Mouse (Mus musculus) forebrain, embryonic 15.5 days (tissue): ENCODE data around the gene Itgb1bp1. TPM values are rescaled to one million over a fixed set of nuclear protein-coding genes. Genes with fewer than 3 reads are reported as not detected.

ENCODE experiments used
- ATAC-seq: fragments of 200-750 bp; cut with Nextera tagmentation; replicated peaks from 2 replicates; pipeline ENCODE4 v1.8.0; 2017; ENCODE audit warnings: mild to moderate bottlenecking, moderate TSS enrichment, moderate library complexity
- H3K27ac ChIP-seq: fragments of 300-500 bp; sonication (generic); replicated peaks from 2 replicates; pipeline ENCODE4 v1.5.1; 2015; ENCODE audit warnings: mild to moderate bottlenecking, inconsistent platforms
- H3K27me3 ChIP-seq: fragments of 300-500 bp; sonication (generic); 2 replicates; pipeline ENCODE4 v1.6.1; 2015; ENCODE audit warnings: inconsistent platforms
- H3K36me3 ChIP-seq: fragments of 300-500 bp; sonication (generic); 2 replicates; pipeline ENCODE4 v1.6.1; 2015; ENCODE audit warnings: mild to moderate bottlenecking, inconsistent platforms
- H3K4me1 ChIP-seq: fragments of 300-500 bp; sonication (generic); 2 replicates; pipeline ENCODE4 v1.6.1; 2015; ENCODE audit warnings: inconsistent platforms
- H3K4me2 ChIP-seq: fragments of 300-500 bp; sonication (generic); replicated peaks from 2 replicates; pipeline ENCODE4 v1.6.1; 2015; ENCODE audit warnings: mild to moderate bottlenecking, inconsistent platforms
- H3K4me3 ChIP-seq: fragments of 300-500 bp; sonication (generic); 2 replicates; pipeline ENCODE4 v1.5.1; 2015; ENCODE audit warnings: mild to moderate bottlenecking, inconsistent platforms
- H3K9ac ChIP-seq: fragments of 300-500 bp; sonication (generic); replicated peaks from 2 replicates; pipeline ENCODE4 v1.6.1; 2015; ENCODE audit warnings: mild to moderate bottlenecking, inconsistent platforms
- H3K9me3 ChIP-seq: fragments of 300-500 bp; sonication (generic); 2 replicates; pipeline ENCODE4 v1.6.1; 2016; ENCODE audit warnings: inconsistent platforms
- WGBS: fragments of 180-500 bp; shearing (Covaris S2); methylation state at CpG from one replicate; pipeline ENCODE4 v1.1.7; 2015; ENCODE audit warnings: mixed read lengths; 5-methylcytosine and 5-hydroxymethylcytosine counted together
- polyA plus RNA-seq: library from polyadenylated mRNA; unstranded; fragments of >200 nt; fragmentation: Nextera tagmentation; extraction: Ambion mirVana; gene quantifications from 2 replicates; pipeline ENCODE4 v1.2.1, GENCODE M21; 2015

Gene Itgb1bp1
- polyA plus RNA-seq, 1 experiment from 2014 or later, result 40.4 TPM

DNA sequence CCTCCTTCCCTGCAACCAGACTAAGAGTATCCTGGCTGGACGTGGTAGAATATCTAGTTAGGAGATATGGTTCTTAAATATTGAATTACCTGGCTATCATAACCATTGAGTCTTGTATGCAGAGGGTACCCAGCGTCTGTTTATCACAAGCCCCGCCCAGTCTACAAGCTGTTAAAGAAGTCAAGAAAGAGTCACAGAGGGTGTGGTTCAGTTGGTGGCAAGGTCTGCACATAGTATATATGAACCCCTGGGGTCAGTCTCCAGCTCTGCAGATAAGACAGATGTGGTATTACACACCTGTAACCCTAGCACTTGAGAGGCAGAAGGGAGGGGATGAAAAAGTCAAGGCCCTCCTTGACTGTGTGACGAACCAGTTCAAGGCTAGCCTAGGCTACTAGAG, 80.3 kb downstream of the Itgb1bp1 start:
- 91% methylated on average over 4 of the region's 4 CpGs for WGBS
- Histone ChIP-seq H3K36me3 (peaks cover 31% of the 10 kb centered on the region), H3K27me3 (no peaks in the 10 kb centered on the region)

DNA sequence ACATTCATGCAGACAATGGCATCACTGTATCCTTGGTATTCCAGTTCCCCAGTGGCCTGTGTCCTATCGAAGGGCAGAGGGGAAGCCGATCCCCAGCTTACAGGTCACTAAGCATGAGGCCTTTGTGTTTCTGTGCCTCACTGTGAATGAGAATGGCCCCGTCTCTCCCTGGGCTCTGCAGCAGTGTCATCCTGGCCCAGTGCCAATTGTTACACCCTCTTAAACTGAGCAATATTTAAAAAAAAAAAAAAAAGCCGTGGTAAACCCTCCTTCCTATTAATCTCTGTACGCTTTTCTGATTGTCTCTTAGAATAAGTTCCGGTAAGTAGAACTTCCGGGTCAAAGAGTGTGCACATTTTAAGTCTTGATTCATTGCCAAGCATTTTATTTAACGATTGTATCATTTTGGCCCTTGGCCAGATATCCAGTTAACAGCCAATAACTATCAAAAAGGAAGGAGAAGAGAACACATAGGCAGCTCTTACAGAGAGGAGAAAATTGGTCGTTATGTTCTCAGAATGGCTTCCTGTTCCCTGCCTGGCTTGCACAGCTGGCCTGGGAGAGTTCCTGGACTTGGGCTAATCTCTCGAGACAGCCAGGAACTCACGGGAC, 81.3 kb downstream of the Itgb1bp1 start:
- 7% methylated on average over 11 of the region's 11 CpGs for WGBS
- Histone ChIP-seq H3K27me3 (no peaks in the 10 kb centered on the region), H3K9me3 (no peaks in the 10 kb centered on the region), H3K4me3 (no peak overlapping the region), H3K27ac (peak overlapping the region; percentile 59), H3K36me3 (peaks cover 30% of the 10 kb centered on the region), H3K9ac (no peak overlapping the region), H3K4me1 (peaks cover 24% of the 10 kb centered on the region), H3K4me2 (no peak overlapping the region)
- peak; percentile 46; the same call in 1 of the 2 replicates for ATAC-seq

More for the DNA sequence above, 80.3 kb downstream of the Itgb1bp1 start:
- Histone ChIP-seq H3K9me3 (no peaks in the 10 kb centered on the region), H3K4me3 (no peak overlapping the region), H3K4me1 (peaks cover 24% of the 10 kb centered on the region), H3K4me2 (no peak overlapping the region), H3K9ac (no peak overlapping the region), H3K27ac (no peak overlapping the region)
- ATAC-seq, result no peak

DNA sequence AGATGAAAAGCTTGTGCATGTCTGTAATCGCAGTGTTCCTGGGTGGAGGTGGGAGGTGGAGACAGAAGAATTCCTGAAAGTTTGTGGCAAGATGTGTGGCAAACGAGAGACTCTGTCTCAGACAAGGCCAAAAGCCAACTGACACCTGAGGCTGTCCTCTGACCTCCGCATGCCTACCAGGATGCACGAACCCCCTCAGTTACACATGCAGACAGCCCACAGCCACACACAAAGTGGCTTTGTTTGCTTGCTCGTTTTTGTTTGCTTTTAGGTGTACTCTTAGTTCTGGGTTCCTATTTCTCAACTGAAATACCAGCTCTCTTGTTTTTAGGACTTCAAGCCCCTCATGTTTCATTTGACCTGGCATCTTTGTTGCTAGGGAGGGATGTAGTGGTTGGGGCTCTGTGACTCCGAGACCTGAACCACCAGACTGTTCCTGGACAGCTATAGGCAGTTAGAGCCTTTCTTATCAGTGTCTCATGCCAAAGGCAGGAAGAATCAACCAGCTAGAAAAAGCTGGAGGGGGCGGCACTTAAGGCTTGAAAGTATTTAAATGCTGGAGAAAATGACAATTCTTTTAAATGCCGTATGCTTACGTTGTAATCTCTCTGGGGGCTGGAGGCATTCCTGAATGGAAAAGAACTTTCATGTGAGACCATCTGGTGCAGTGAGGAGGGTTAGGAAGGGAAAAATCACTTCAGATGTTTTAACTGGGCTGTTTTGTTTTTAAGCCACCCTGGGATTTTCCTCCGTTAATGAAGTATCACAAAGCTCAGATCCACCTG, 84.4 kb downstream of the Itgb1bp1 start:
- H3K27me3 ChIP-seq, result no peaks in the 10 kb centered on the region
- H3K4me1 ChIP-seq, result peaks cover 24% of the 10 kb centered on the region
- no peak overlapping the region for H3K27ac ChIP-seq
- H3K36me3 ChIP-seq, result peaks cover 13% of the 10 kb centered on the region
- 74% methylated on average over 10 of the region's 10 CpGs for WGBS
- no peak for ATAC-seq
- no peak overlapping the region for H3K9ac ChIP-seq
- no peak overlapping the region for H3K4me2 ChIP-seq
- H3K4me3 ChIP-seq, result no peak overlapping the region
- no peaks in the 10 kb centered on the region for H3K9me3 ChIP-seq

DNA sequence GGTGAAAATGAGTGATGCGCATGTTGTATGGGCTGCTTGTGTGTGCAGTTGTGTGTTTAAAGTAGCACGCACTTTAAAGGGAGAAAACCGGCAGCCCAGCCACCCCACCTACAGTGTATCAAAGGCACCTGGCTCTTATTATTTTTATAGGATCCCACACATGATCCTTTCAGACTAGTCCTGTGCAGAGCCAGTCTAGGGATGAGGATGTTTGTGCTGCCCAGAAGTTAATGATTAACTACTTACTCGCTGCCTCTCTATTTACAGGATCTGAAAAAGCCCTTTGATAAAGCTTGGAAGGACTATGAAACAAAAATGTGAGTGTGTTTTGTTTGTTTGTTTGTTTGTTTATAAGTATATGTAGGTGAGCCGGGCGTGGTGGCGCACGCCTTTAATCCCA, 85.5 kb downstream of the Itgb1bp1 start:
- H3K27ac ChIP-seq, result no peak overlapping the region
- 93% methylated on average over 8 of the region's 8 CpGs for WGBS
- ATAC-seq, result no peak

DNA sequence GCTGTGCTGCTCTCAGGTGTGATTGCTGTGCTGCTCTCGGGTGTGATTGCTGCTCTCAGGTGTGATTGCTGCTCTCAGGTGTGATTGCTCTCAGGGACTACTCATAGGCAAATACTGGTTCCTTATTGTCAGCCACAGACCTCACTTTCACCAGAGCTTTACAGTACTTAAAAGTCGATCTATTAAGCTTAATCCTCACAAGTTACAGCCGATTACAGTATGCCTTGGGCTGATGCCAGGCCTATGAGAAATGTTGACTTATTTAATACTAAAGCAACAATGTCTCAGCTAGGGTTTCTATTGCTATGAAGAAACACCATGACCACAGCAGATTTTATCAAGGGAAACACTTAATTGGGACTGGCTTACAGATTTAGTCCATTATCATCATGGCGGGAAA, 89.7 kb downstream of the Itgb1bp1 start:
- H3K27me3 ChIP-seq, result no peaks in the 10 kb centered on the region
- no peaks in the 10 kb centered on the region for H3K4me1 ChIP-seq
- no peak overlapping the region for H3K4me3 ChIP-seq
- H3K36me3 ChIP-seq, result peaks cover 2% of the 10 kb centered on the region; the same call in 1 of the 2 replicates
- WGBS, result 87% methylated on average over 4 of the region's 4 CpGs
- H3K4me2 ChIP-seq, result no peak overlapping the region
- H3K9ac ChIP-seq, result no peak overlapping the region
- ATAC-seq, result no peak
- no peak overlapping the region for H3K27ac ChIP-seq
- H3K9me3 ChIP-seq, result no peaks in the 10 kb centered on the region

More for the DNA sequence above, 85.5 kb downstream of the Itgb1bp1 start:
- Histone ChIP-seq H3K9me3 (no peaks in the 10 kb centered on the region), H3K4me3 (no peak overlapping the region), H3K9ac (no peak overlapping the region), H3K27me3 (no peaks in the 10 kb centered on the region), H3K4me1 (peaks cover 24% of the 10 kb centered on the region), H3K4me2 (no peak overlapping the region), H3K36me3 (peaks cover 5% of the 10 kb centered on the region; the same call in 1 of the 2 replicates)

DNA sequence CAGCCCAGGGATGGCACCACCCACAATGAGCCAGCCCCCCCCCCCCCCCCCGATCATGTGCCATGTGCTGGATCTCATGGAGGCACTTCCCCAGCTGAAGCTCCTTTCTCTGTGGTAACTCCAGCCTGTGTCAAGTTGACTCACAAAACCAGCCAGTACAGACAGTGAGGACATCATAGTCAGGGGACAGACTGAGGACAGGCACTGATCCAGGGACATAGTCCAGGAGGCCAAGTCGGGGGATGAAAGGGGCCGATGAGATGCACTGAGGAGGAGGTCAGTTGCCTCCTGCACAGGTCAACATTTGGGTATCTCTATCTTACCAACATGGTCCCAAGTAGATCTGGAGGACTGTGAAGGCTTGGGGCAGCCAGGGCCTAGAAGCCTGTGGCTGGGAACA, 90.6 kb downstream of the Itgb1bp1 start:
- no peak for ATAC-seq
- H3K36me3 ChIP-seq, result peaks cover 2% of the 10 kb centered on the region; the same call in 1 of the 2 replicates
- no peak overlapping the region for H3K4me2 ChIP-seq
- no peaks in the 10 kb centered on the region for H3K27me3 ChIP-seq
- no peaks in the 10 kb centered on the region for H3K9me3 ChIP-seq
- no peaks in the 10 kb centered on the region for H3K4me1 ChIP-seq
- WGBS, result 91% methylated on average over 3 of the region's 3 CpGs
- H3K4me3 ChIP-seq, result no peak overlapping the region
- H3K27ac ChIP-seq, result no peak overlapping the region
- H3K9ac ChIP-seq, result no peak overlapping the region

DNA sequence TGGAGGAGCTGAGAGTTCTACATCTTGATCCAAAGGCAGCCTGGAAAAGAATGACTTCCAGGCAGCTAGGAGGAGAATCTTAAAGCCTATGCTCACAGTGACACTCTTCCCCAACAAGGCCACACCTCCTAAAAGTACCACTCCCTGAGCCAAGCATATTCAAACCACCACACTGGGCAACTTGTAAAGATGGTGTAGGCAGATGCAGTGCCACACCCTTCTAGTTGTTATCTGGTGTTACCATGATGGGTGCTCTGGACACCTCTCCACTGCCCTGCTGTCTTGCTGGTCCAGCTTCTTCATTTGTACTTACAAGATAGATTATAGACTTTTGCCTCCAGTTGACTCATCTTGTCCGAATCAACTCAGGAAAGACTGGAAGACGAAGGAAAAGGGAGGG, 94.5 kb downstream of the Itgb1bp1 start:
- 84% methylated on average over 2 of the region's 2 CpGs for WGBS
- H3K27me3 ChIP-seq, result no peaks in the 10 kb centered on the region

More for the DNA sequence above, 94.5 kb downstream of the Itgb1bp1 start:
- Histone ChIP-seq H3K4me3 (no peak overlapping the region), H3K4me1 (peaks cover 4% of the 10 kb centered on the region; the same call in 1 of the 2 replicates), H3K27ac (no peak overlapping the region), H3K9ac (no peak overlapping the region), H3K36me3 (no peaks in the 10 kb centered on the region), H3K4me2 (no peak overlapping the region), H3K9me3 (no peaks in the 10 kb centered on the region)
- no peak for ATAC-seq

Other genes starting within 250 kb of the Itgb1bp1 start
- 116 and 117 TPM in 2 replicates for gene Cpsf3, start 893 bp downstream of the Itgb1bp1 start, polyA plus RNA-seq
- 44.3 and 51.1 TPM in 2 replicates for gene Iah1, start 30.1 kb upstream of the Itgb1bp1 start, polyA plus RNA-seq
- gene Adam17, start 87.3 kb upstream of the Itgb1bp1 start, polyA plus RNA-seq, result 19.4 and 20.0 TPM in 2 replicates
- gene Ywhaq, start 131.4 kb upstream of the Itgb1bp1 start, polyA plus RNA-seq, result 1,116 and 1,143 TPM in 2 replicates